Mouse (Mus musculus) embryonic fibroblast, embryonic 13.5 days (primary cell): ENCODE results near the gene Tbc1d14.

Source experiments
- CTCF ChIP-seq: IDR thresholded peaks from 2 replicates; pipeline ENCODE4 v1.5.1; 2011; ENCODE audit warnings: mild to moderate bottlenecking, control low read depth, low read length, moderate library complexity, borderline replicate concordance; ENCODE audit not compliant: insufficient read depth
- POLR2A ChIP-seq: IDR thresholded peaks from 2 replicates; pipeline ENCODE4 v1.6.1; 2011; ENCODE audit warnings: low read depth, mild to moderate bottlenecking, control low read depth, low read length, moderate library complexity

DNA sequence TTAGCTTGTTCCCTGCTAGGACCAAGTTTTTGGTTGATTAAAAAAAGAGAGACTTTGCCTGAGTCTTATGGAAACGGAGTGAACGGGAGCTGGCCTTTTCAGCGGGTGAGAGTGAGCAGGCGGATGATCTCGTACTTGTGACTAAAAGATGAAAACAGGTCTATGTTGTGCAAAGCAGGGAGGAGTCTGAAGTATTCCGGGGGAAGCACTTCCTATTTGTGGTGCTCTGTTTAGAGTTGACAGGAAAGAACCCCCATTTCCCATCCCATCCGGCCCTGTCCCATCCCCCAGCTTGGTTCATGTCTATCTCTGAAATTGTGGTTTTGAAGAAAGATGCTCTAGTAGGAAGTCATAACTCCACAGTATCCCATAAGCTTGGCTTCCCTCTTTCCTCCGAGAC lies 127.2 kb downstream of the Tbc1d14 start:
- TF ChIP-seq CTCF (no peak), POLR2A (no peak)
